Mouse (Mus musculus) forebrain, embryonic 14.5 days (tissue): ENCODE measurements around the gene Cfap77. TPM values are rescaled to one million over a fixed set of nuclear protein-coding genes. Genes with fewer than 3 reads are reported as not detected.

Experiments
- ATAC-seq: fragments of 200-750 bp; cut with Nextera tagmentation; 2 replicates; pipeline ENCODE4 v1.8.0; 2017; ENCODE audit warnings: mild to moderate bottlenecking, moderate library complexity
- DNase-seq: peaks from one replicate; pipeline ENCODE4 v3.0.0-alpha.2; 2015; ENCODE audit warnings: low spot score
- H3K27ac ChIP-seq: fragments of 300-500 bp; sonication (generic); 2 replicates; pipeline ENCODE4 v1.5.1; 2014; ENCODE audit warnings: low read depth, mild to moderate bottlenecking, control low read depth, low read length, moderate library complexity
- H3K27me3 ChIP-seq: fragments of 300-500 bp; sonication (generic); replicated peaks from 2 replicates; pipeline ENCODE4 v1.6.1; 2014; ENCODE audit warnings: low read length, control low read depth, mixed read lengths; ENCODE audit not compliant: control insufficient read depth, insufficient read depth
- H3K36me3 ChIP-seq: fragments of 300-500 bp; sonication (generic); 2 replicates; pipeline ENCODE4 v1.6.1; 2014; ENCODE audit warnings: low read length, control low read depth; ENCODE audit not compliant: control insufficient read depth, insufficient read depth
- H3K4me1 ChIP-seq: fragments of 300-500 bp; sonication (generic); 2 replicates; pipeline ENCODE4 v1.6.1; 2014; ENCODE audit warnings: antibody characterized with exemption, low read length, control low read depth; ENCODE audit not compliant: control insufficient read depth, insufficient read depth
- H3K4me2 ChIP-seq: fragments of 300-500 bp; sonication (generic); 2 replicates; pipeline ENCODE4 v1.6.1; 2014; ENCODE audit warnings: mild to moderate bottlenecking, control low read depth, low read length
- H3K4me3 ChIP-seq: fragments of 300-500 bp; sonication (generic); 2 replicates; pipeline ENCODE4 v1.5.1; 2014; ENCODE audit warnings: low read depth, low read length, control low read depth
- H3K9ac ChIP-seq: fragments of 300-500 bp; sonication (generic); 2 replicates; pipeline ENCODE4 v1.6.1; 2014; ENCODE audit warnings: mild to moderate bottlenecking, low read length, control low read depth, moderate library complexity
- H3K9me3 ChIP-seq: fragments of 300-500 bp; sonication (generic); replicated peaks from 2 replicates; pipeline ENCODE4 v1.6.1; 2016; ENCODE audit warnings: low read length, control low read depth, mixed read lengths; ENCODE audit not compliant: control insufficient read depth
- WGBS: fragments of 180-500 bp; shearing (Covaris S2); extraction: QIAGEN DNeasy Blood & Tissue Kit; methylation state at CpG from one replicate; pipeline ENCODE4 v1.1.7; 2014; 5-methylcytosine and 5-hydroxymethylcytosine counted together
- polyA plus RNA-seq: library from polyadenylated mRNA; unstranded; fragments of >200 nt; fragmentation: Nextera tagmentation; extraction: Ambion mirVana; gene quantifications from 2 replicates; pipeline ENCODE4 v1.2.1, GENCODE M21; 2014

The Cfap77 gene
- polyA plus RNA-seq, 1 experiment from 2014 or later = 0.11 TPM

DNA sequence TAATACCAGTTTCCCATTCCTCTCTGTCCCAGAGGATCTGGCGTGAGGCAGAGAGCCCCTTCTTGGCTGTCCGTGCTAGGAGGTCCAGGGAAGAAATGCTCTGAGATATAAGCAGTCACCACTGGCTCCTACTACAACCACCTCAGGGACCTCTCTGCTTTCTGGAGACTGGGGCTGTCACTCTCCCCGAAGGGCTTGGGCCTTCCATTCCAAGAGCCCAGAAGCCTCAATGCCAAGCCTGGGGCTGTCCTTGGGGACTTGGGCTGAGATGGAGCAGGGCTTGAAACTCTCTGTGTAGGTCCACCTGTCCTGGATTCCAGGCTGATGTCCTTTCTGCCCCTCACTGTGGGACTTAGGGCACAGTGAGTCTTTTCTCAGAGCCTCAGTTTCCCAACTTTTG is 144.0 kb downstream of the Cfap77 start:
- Histone ChIP-seq H3K36me3 (peaks cover 1% of the 10 kb centered on the region; the same call in 1 of the 2 replicates), H3K4me2 (no peak overlapping the region), H3K4me1 (peaks cover 21% of the 10 kb centered on the region), H3K27ac (no peak overlapping the region), H3K9ac (no peak overlapping the region), H3K4me3 (no peak overlapping the region), H3K27me3 (peaks cover 92% of the 10 kb centered on the region), H3K9me3 (no peaks in the 10 kb centered on the region)
- 1% methylated on average over 3 of the region's 3 CpGs for WGBS
- no peak for DNase-seq
- ATAC-seq = no peak

DNA sequence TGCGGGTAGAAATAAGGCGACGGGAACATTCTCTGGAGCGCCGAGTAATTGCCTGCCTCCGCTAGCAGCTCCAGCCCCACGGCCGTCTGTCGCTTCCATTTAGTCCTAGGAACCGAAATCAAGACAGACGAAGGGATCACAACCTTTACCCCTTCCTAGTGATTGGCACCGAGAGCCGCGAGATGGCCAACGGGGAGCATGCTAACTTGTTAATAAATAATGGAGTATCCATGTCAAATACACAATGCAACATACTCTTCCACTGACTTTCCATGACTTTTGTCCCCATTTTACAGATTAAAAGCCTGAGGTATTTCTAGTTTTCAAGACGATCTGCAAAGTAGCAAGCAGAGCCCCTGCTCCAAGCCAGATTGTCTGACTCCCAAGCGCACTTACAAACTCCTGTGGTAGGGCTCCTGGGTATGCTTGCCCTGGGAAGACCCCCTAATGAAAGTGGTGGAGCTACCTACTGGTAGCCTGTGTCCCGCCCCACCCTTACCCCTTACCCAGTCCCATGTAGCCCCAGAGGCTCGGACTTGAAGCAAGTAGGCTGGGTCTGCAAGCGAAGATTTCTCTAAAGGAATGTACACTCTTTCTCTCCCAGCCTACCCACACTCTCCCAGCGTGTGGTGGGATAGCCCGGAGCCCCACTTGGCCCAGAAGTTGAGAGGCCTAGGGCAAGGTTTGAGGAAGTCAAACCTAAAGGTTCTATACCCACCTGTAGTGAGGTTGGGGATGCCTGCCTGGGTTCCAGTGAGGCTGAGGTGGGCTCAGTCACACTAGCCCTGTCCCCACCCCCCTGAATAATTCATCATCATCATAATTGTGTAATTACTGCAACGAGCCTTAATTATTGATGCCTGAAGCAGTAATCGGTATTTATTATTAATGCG is 144.8 kb downstream of the Cfap77 start:
- Histone ChIP-seq H3K9me3 (no peaks in the 10 kb centered on the region), H3K9ac (no peak overlapping the region), H3K27me3 (peaks cover 91% of the 10 kb centered on the region), H3K27ac (no peak overlapping the region), H3K4me3 (no peak overlapping the region), H3K4me2 (no peak overlapping the region), H3K36me3 (peaks cover 9% of the 10 kb centered on the region; the same call in 1 of the 2 replicates), H3K4me1 (peaks cover 21% of the 10 kb centered on the region)
- 3% methylated on average over 25 of the region's 25 CpGs for WGBS
- ATAC-seq = no peak
- no peak for DNase-seq

DNA sequence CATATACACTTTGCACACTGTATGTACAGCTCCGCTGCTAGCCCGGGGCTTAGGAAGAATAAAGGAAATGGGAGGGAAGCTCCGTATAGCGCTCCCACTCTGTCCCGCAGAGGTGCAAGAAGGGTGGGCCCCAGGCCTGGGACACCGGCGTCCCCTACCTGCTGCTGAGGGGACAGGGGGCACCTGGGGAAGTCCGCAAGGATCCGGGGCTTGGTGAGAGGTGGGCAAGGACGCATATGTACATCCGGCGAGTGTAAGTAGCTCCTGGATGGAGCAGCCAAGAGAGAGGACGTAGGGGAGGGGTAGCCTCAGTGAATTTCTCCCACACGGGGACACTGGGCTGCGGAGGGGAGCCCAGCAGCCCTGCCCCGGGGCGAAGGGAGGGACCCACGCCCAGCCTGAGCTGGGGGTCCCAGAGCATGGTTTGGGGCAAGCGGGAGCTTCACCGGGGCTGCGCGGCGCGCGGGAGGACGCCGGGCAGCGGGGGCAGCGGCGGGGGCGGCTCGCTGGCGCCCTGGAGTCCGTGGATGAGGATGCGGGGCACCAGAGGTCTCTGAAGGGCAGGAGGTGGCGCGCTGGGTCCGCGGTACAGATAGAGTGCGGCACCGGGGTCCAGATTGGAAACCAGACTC is 145.6 kb downstream of the Cfap77 start:
- no peak for DNase-seq
- Histone ChIP-seq H3K4me2 (no peak overlapping the region), H3K9me3 (no peaks in the 10 kb centered on the region), H3K36me3 (peaks cover 12% of the 10 kb centered on the region), H3K9ac (no peak overlapping the region), H3K4me1 (peaks cover 21% of the 10 kb centered on the region), H3K27me3 (peaks cover 90% of the 10 kb centered on the region), H3K4me3 (no peak overlapping the region), H3K27ac (no peak overlapping the region)
- WGBS = under 1% methylated on average over 41 of the region's 41 CpGs
- ATAC-seq = no peak

DNA sequence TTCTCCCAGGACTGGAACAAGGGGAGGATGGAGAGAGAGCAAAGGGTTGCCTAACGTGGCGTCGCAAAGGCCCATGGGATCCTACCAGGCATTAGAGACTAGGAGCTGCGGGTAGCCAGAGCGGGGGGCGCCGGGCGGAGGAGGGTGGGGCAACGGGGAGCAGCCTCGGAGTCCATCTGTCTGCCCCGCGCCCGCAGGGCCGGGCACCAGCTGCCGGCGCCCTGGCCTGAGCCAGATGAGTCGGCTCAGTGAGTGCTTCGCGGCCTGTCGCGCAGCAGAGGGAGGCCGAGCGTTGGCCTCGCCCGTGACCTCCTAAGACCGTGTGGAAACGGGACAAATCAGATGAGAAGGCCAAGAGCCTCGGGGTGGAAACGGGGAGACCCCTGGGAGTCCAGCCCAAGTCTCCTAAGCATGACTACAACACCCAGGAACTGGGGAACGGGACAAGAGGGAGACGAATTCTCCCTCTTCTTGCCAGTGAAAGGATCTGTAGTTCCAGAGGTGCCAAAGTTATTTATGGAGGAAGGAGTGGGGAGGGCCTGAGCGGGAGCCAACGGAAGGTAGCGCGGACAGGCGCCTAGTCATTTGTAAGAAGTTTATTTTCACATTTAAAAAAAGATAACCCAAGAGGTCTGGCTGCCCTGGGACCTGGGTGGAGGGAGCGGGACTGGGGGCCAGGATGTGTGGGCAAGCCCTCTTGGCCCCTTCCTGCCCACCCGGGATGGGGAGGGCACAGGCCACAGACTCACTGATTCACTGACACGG is 146.3 kb downstream of the Cfap77 start:
- H3K4me1 ChIP-seq = peaks cover 21% of the 10 kb centered on the region
- H3K36me3 ChIP-seq = peaks cover 12% of the 10 kb centered on the region
- peak overlapping the region; percentile 13; the same call in 1 of the 2 replicates for H3K4me3 ChIP-seq
- H3K9ac ChIP-seq = 0 out of 2 replicates have a peak overlapping the region, but pooled peaks have one; percentile 21
- no peak overlapping the region for H3K27ac ChIP-seq
- H3K4me2 ChIP-seq = peak overlapping the region; percentile 45
- H3K27me3 ChIP-seq = peaks cover 88% of the 10 kb centered on the region
- H3K9me3 ChIP-seq = no peaks in the 10 kb centered on the region
- under 1% methylated on average over 39 of the region's 39 CpGs for WGBS
- ATAC-seq (peak; percentile 61), DNase-seq (peak; percentile 60)

GRCm38 (mm10) chr2:28907691-28908388 is 147.0 kb downstream of the Cfap77 start:
- peak overlapping the region; percentile 45 for H3K4me2 ChIP-seq
- peaks cover 81% of the 10 kb centered on the region for H3K27me3 ChIP-seq
- no peak overlapping the region for H3K27ac ChIP-seq
- H3K9me3 ChIP-seq = no peaks in the 10 kb centered on the region
- H3K9ac ChIP-seq = 0 out of 2 replicates have a peak overlapping the region, but pooled peaks have one; percentile 21
- H3K4me1 ChIP-seq = peaks cover 21% of the 10 kb centered on the region
- 0% methylated on average over 10 of the region's 10 CpGs for WGBS
- ATAC-seq (peak; percentile 70), DNase-seq (peak; percentile 75)
- H3K36me3 ChIP-seq = peaks cover 12% of the 10 kb centered on the region
- H3K4me3 ChIP-seq = peak overlapping the region; percentile 13; the same call in 1 of the 2 replicates

- no peak overlapping the region for H3K4me2 ChIP-seq
- DNase-seq (no peak), ATAC-seq (no peak)
- H3K4me1 ChIP-seq = peaks cover 21% of the 10 kb centered on the region
- H3K27me3 ChIP-seq = peaks cover 74% of the 10 kb centered on the region
- peaks cover 17% of the 10 kb centered on the region for H3K36me3 ChIP-seq
- no peak overlapping the region for H3K9ac ChIP-seq
- 39% methylated on average over 4 of the region's 4 CpGs for WGBS
- H3K27ac ChIP-seq = no peak overlapping the region
- no peak overlapping the region for H3K4me3 ChIP-seq
- H3K9me3 ChIP-seq = no peaks in the 10 kb centered on the region
Measured at GRCm38 (mm10) chr2:28905561-28905960, 149.3 kb downstream of the Cfap77 start.

DNA sequence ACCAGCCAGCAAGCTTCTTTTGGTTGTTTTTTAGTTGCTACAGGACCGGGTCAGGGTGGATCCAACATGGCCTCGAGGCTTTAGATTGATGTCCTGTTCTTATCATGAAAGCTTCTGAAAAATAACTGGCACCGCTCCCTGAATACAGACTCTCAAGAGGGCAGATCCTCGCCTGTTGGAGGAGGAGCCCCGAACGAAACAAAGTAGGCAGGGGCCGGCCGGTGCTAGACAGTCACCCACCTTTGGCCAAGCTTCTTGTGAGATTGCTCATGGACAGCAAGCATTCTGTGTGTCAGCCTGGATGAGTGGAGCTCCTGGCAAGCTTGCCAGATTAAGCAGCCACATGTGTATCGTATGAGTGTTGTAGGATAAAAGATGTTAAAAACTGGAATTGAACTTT is 150.1 kb downstream of the Cfap77 start:
- Histone ChIP-seq H3K9me3 (no peaks in the 10 kb centered on the region), H3K9ac (no peak overlapping the region), H3K4me2 (no peak overlapping the region), H3K27me3 (peaks cover 69% of the 10 kb centered on the region), H3K4me3 (no peak overlapping the region), H3K36me3 (peaks cover 22% of the 10 kb centered on the region), H3K4me1 (peaks cover 21% of the 10 kb centered on the region), H3K27ac (no peak overlapping the region)
- ATAC-seq (no peak), DNase-seq (no peak)
- 75% methylated on average over 9 of the region's 9 CpGs for WGBS

DNA sequence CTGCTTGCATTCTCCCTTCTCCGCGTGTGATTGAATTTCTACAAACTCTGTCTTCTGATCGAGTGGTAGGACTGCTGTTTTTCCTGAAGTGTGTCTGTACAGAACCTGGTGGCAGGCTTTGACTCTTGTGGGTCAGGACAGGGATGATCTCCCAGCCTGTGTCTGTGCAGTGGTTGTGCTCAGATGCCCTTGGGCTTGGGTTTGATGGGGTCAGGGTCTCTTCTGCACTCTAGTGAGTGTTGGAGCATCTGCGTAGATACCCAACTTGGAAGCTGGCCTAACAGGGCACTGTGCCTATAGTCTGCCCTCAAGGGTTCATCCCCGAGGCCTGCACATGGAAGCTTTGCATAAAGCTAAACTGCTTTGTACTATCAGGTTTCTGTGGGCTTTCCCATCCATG is 151.0 kb downstream of the Cfap77 start:
- no peak for ATAC-seq
- H3K4me1 ChIP-seq = peaks cover 20% of the 10 kb centered on the region
- WGBS = 93% methylated on average over 5 of the region's 5 CpGs
- H3K27ac ChIP-seq = no peak overlapping the region
- H3K4me3 ChIP-seq = no peak overlapping the region
- no peak for DNase-seq
- H3K9ac ChIP-seq = no peak overlapping the region
- H3K27me3 ChIP-seq = peaks cover 60% of the 10 kb centered on the region
- peaks cover 26% of the 10 kb centered on the region for H3K36me3 ChIP-seq
- H3K4me2 ChIP-seq = no peak overlapping the region
- H3K9me3 ChIP-seq = no peaks in the 10 kb centered on the region
